Mouse (Mus musculus) myocyte (in vitro differentiated cells): ENCODE results near the gene Dnah5. TPM values are rescaled to one million over a fixed set of nuclear protein-coding genes. Genes with fewer than 3 reads are reported as not detected.

Experiments used
- H3K27me3 ChIP-seq: one replicate; pipeline ENCODE4 v1.6.1; 2011; ENCODE audit not compliant: control insufficient read depth, insufficient read depth, insufficient read length
- H3K36me3 ChIP-seq: one replicate; pipeline ENCODE4 v1.6.1; 2011; ENCODE audit not compliant: control insufficient read depth, insufficient read depth
- H3K4me2 ChIP-seq: one replicate; pipeline ENCODE4 v1.6.1; 2011; ENCODE audit warnings: low read depth, control low read depth
- H3K4me3 ChIP-seq: one replicate; pipeline ENCODE4 v1.5.1; 2011; ENCODE audit warnings: mild to moderate bottlenecking, control low read depth, moderate library complexity
- H3K79me2 ChIP-seq: one replicate; pipeline ENCODE4 v1.6.1; 2011; ENCODE audit not compliant: control insufficient read depth, insufficient read depth
- H3ac ChIP-seq: one replicate; pipeline ENCODE4 v1.6.1; 2011; ENCODE audit not compliant: control insufficient read depth, insufficient read length
- CEBPB ChIP-seq: IDR thresholded peaks from 2 replicates; pipeline ENCODE4 v1.6.1; 2011; ENCODE audit warnings: mild to moderate bottlenecking, moderate library complexity; ENCODE audit not compliant: poor library complexity, insufficient read depth, severe bottlenecking
- E2F4 ChIP-seq: IDR thresholded peaks from one replicate; pipeline ENCODE4 v1.6.1; 2011; ENCODE audit warnings: mild to moderate bottlenecking, control low read depth, moderate library complexity; ENCODE audit not compliant: insufficient read depth
- MAX ChIP-seq: IDR thresholded peaks from one replicate; pipeline ENCODE4 v1.6.1; 2011; ENCODE audit warnings: low read depth, mild to moderate bottlenecking, control low read depth
- MYOD1 ChIP-seq, 3 experiments: IDR thresholded peaks; one replicate each; pipeline ENCODE4 v1.6.1; 2011; ENCODE audit warnings: control low read depth in 2 of 3, low read depth in 2 of 3, mild to moderate bottlenecking in 2 of 3, moderate library complexity in 1 of 3; ENCODE audit not compliant: insufficient read length in 2 of 3, control insufficient read depth in 1 of 3
- MYOG ChIP-seq, 3 experiments: IDR thresholded peaks; one replicate each; pipeline ENCODE4 v1.6.1; 2011; ENCODE audit warnings: control low read depth in 2 of 3, low read depth in 2 of 3, mild to moderate bottlenecking in 2 of 3; ENCODE audit not compliant: insufficient read length in 2 of 3, control insufficient read depth in 1 of 3, insufficient read depth in 1 of 3
- POLR2A ChIP-seq: IDR thresholded peaks from one replicate; pipeline ENCODE4 v1.6.1; 2011; ENCODE audit warnings: low read depth, mild to moderate bottlenecking, control low read depth, moderate library complexity; ENCODE audit not compliant: insufficient read length
- POLR2AphosphoS2 ChIP-seq: IDR thresholded peaks from one replicate; pipeline ENCODE4 v1.6.1; 2011; ENCODE audit warnings: low read depth, control low read depth; ENCODE audit not compliant: insufficient read length
- REST ChIP-seq: IDR thresholded peaks from one replicate; pipeline ENCODE4 v1.6.1; 2011; ENCODE audit warnings: mild to moderate bottlenecking, control low read depth, moderate library complexity; ENCODE audit not compliant: insufficient read depth, insufficient read length
- SRF ChIP-seq: IDR thresholded peaks from one replicate; pipeline ENCODE4 v1.6.1; 2011; ENCODE audit warnings: low read depth; ENCODE audit not compliant: control insufficient read depth, insufficient read length
- TCF12 ChIP-seq: IDR thresholded peaks from one replicate; pipeline ENCODE4 v1.6.1; 2011; ENCODE audit warnings: mild to moderate bottlenecking, control low read depth; ENCODE audit not compliant: poor library complexity, insufficient read depth, severe bottlenecking
- TCF3 ChIP-seq: IDR thresholded peaks from one replicate; pipeline ENCODE4 v1.6.1; 2011; ENCODE audit warnings: low read depth, control low read depth; ENCODE audit not compliant: insufficient read length
- USF1 ChIP-seq: IDR thresholded peaks from one replicate; pipeline ENCODE4 v1.6.1; 2011; ENCODE audit warnings: low read depth, mild to moderate bottlenecking, control low read depth, moderate library complexity
- polyA plus RNA-seq: library from polyadenylated mRNA; unstranded; fragments of >200 nt; fragmentation: generic; extraction: Trizol; gene quantifications from one replicate; pipeline ENCODE4 v1.2.1, GENCODE M21; 2012; ENCODE audit warnings: missing spikeins

Dnah5 gene
- polyA plus RNA-seq, 1 experiment: 0.05 TPM

- H3K79me2 ChIP-seq: no peaks in the 10 kb centered on the region
- H3K4me3 ChIP-seq: no peak overlapping the region
- TF ChIP-seq USF1: no peak
- no peak for TF ChIP-seq REST
- no peak for TF ChIP-seq TCF3
- no peak for TF ChIP-seq E2F4
- TF ChIP-seq CEBPB: no peak
- TF ChIP-seq SRF: no peak
- no peak for TF ChIP-seq MYOG (IDR thresholded peaks at IDR 0.05; ENCODE audit: control insufficient read depth in 1 of 3, insufficient read depth in 1 of 3, insufficient read length in 2 of 3, low read depth in 2 of 3)
- no peak overlapping the region for H3ac ChIP-seq
- H3K27me3 ChIP-seq: peaks cover 8% of the 10 kb centered on the region
- no peaks in the 10 kb centered on the region for H3K36me3 ChIP-seq
- H3K4me2 ChIP-seq: no peak overlapping the region
These were observed 95.9 kb downstream of the Dnah5 start for GRCm38 (mm10) chr15:28299438-28299837.

GRCm38 (mm10) chr15:28307131-28307530 is 103.6 kb downstream of the Dnah5 start:
- Histone ChIP-seq H3K27me3 (peaks cover 4% of the 10 kb centered on the region), H3ac (no peak overlapping the region), H3K4me2 (no peak overlapping the region), H3K79me2 (no peaks in the 10 kb centered on the region), H3K36me3 (no peaks in the 10 kb centered on the region), H3K4me3 (no peak overlapping the region)
- TF ChIP-seq REST (no peak), POLR2AphosphoS2 (no peak), MYOD1 (IDR thresholded peaks at IDR 0.05; ENCODE audit: control insufficient read depth in 1 of 3, insufficient read length in 2 of 3, low read depth in 2 of 3) (no peak), CEBPB (no peak), POLR2A (no peak), TCF12 (no peak)

GRCm38 (mm10) chr15:28307884-28308283 is 104.3 kb downstream of the Dnah5 start:
- no peak overlapping the region for H3ac ChIP-seq
- no peaks in the 10 kb centered on the region for H3K79me2 ChIP-seq
- H3K27me3 ChIP-seq: peaks cover 4% of the 10 kb centered on the region
- TF ChIP-seq MYOG (IDR thresholded peaks at IDR 0.05; ENCODE audit: control insufficient read depth in 1 of 3, insufficient read depth in 1 of 3, insufficient read length in 2 of 3, low read depth in 2 of 3): no peak
- TF ChIP-seq MYOD1 (IDR thresholded peaks at IDR 0.05; ENCODE audit: control insufficient read depth in 1 of 3, insufficient read length in 2 of 3, low read depth in 2 of 3): no peak
- no peak for TF ChIP-seq MAX
- TF ChIP-seq POLR2AphosphoS2: no peak
- no peaks in the 10 kb centered on the region for H3K36me3 ChIP-seq
- no peak overlapping the region for H3K4me3 ChIP-seq
- no peak overlapping the region for H3K4me2 ChIP-seq

- H3K4me2 ChIP-seq: no peak overlapping the region
- TF ChIP-seq TCF3 (no peak), TCF12 (no peak), CEBPB (no peak), SRF (no peak), USF1 (no peak)
These were observed 107.0 kb downstream of the Dnah5 start for GRCm38 (mm10) chr15:28310516-28310915.

GRCm38 (mm10) chr15:28313451-28313850 is 109.9 kb downstream of the Dnah5 start:
- Histone ChIP-seq H3K4me3 (no peak overlapping the region), H3K4me2 (no peak overlapping the region), H3K79me2 (no peaks in the 10 kb centered on the region), H3K27me3 (peaks cover 4% of the 10 kb centered on the region), H3ac (no peak overlapping the region), H3K36me3 (no peaks in the 10 kb centered on the region)
- TF ChIP-seq SRF (no peak), MYOG (IDR thresholded peaks at IDR 0.05; ENCODE audit: control insufficient read depth in 1 of 3, insufficient read depth in 1 of 3, insufficient read length in 2 of 3, low read depth in 2 of 3) (no peak), POLR2A (no peak), CEBPB (no peak), E2F4 (no peak), TCF3 (no peak), MYOD1 (IDR thresholded peaks at IDR 0.05; ENCODE audit: control insufficient read depth in 1 of 3, insufficient read length in 2 of 3, low read depth in 2 of 3) (no peak), TCF12 (no peak), USF1 (no peak), POLR2AphosphoS2 (no peak), MAX (no peak), REST (no peak)

More at GRCm38 (mm10) chr15:28310516-28310915, 107.0 kb downstream of the Dnah5 start:
- no peak overlapping the region for H3K4me3 ChIP-seq
- H3K27me3 ChIP-seq: peaks cover 4% of the 10 kb centered on the region
- no peaks in the 10 kb centered on the region for H3K79me2 ChIP-seq
- H3K36me3 ChIP-seq: no peaks in the 10 kb centered on the region
- no peak overlapping the region for H3ac ChIP-seq
